Mouse (Mus musculus) gastrocnemius, postnatal 10 days (tissue): ENCODE data around the gene Ptx4. TPM values are rescaled to one million over a fixed set of nuclear protein-coding genes. Genes with fewer than 3 reads are reported as not detected.

ENCODE experiments used
- total RNA-seq, 2 experiments: library from RNA; stranded (reverse); gene quantifications; 2 replicates each; pipeline ENCODE4 v1.2.3; 2021

Ptx4 gene
- total RNA-seq, 2 experiments from 2014 or later, result 7.3 to 8.7 TPM

Other genes starting within 250 kb of the Ptx4 start
- 10 to 100 TPM; 15.0 to 18.5 TPM for gene Nubp2, start 234.4 kb upstream of the Ptx4 start, total RNA-seq
- 10 to 100 TPM; 28.2 to 30.4 TPM for gene Spsb3, start 234.1 kb upstream of the Ptx4 start, total RNA-seq
- gene Eme2, start 225.7 kb upstream of the Ptx4 start, total RNA-seq, result 10 to 100 TPM; 12.0 to 20.8 TPM
- 100 to 1,000 TPM; 108 to 121 TPM for gene Mrps34, start 225.6 kb upstream of the Ptx4 start, total RNA-seq
- 10 to 100 TPM; 13.5 to 14.7 TPM for gene Nme3, start 224.3 kb upstream of the Ptx4 start, total RNA-seq
- gene Mapk8ip3, start 183.8 kb upstream of the Ptx4 start, total RNA-seq, result 10 to 100 TPM; 23.5 to 37.8 TPM
- gene Jpt2, start 160.1 kb upstream of the Ptx4 start, total RNA-seq, result 10 to 100 TPM; 17.2 to 24.5 TPM
- 1 to 10 TPM; 9.1 to 9.9 TPM for gene Cramp1l, start 105.0 kb upstream of the Ptx4 start, total RNA-seq
- gene Ift140, start 104.7 kb upstream of the Ptx4 start, total RNA-seq, result 1 to 10 TPM; 6.3 to 7.3 TPM
- 10 to 100 TPM; 16.0 to 16.5 TPM for gene Tmem204, start 37.2 kb upstream of the Ptx4 start, total RNA-seq
- 10 to 100 TPM; 13.0 to 16.1 TPM for gene Telo2, start 4.8 kb upstream of the Ptx4 start, total RNA-seq
- gene Clcn7, start 12.6 kb downstream of the Ptx4 start, total RNA-seq, result 10 to 100 TPM; 14.0 to 20.0 TPM
- under 1 TPM; 0.09 TPM for gene Ccdc154, start 41.7 kb downstream of the Ptx4 start, total RNA-seq
- not detected for gene Gm38655, start 54.7 kb downstream of the Ptx4 start, total RNA-seq
- gene BC003965, start 63.8 kb downstream of the Ptx4 start, total RNA-seq, result 10 to 100 TPM; 12.3 to 12.4 TPM
- gene Unkl, start 67.6 kb downstream of the Ptx4 start, total RNA-seq, result 1 to 10 TPM; 6.8 to 8.0 TPM
- 10 to 100 TPM; 13.1 to 13.5 TPM for gene Gnptg, start 119.4 kb downstream of the Ptx4 start, total RNA-seq
- 10 to 100 TPM; 21.0 to 21.3 TPM for gene Tsr3, start 119.4 kb downstream of the Ptx4 start, total RNA-seq
- gene Baiap3, start 135.6 kb downstream of the Ptx4 start, total RNA-seq, result under 1 TPM; 0.26 to 0.59 TPM
- 100 to 1,000 TPM; 113 to 136 TPM for gene Ube2i, start 153.9 kb downstream of the Ptx4 start, total RNA-seq
- 1 to 10 TPM; 5.0 to 5.2 TPM for gene Prss34, start 177.6 kb downstream of the Ptx4 start, total RNA-seq
- gene Prss28, start 187.9 kb downstream of the Ptx4 start, total RNA-seq, result not detected
- not detected for gene Prss29, start 197.9 kb downstream of the Ptx4 start, total RNA-seq
- 1 to 10 TPM; 7.2 to 8.4 TPM for gene Tpsab1, start 224.8 kb downstream of the Ptx4 start, total RNA-seq
- 10 to 100 TPM; 21.3 to 26.2 TPM for gene Tpsb2, start 245.5 kb downstream of the Ptx4 start, total RNA-seq
- gene Tpsg1, start 248.5 kb downstream of the Ptx4 start, total RNA-seq, result not detected